Mouse (Mus musculus) limb, embryonic 11.5 days (tissue): ENCODE results near the gene Unc5cl. TPM values are rescaled to one million over a fixed set of nuclear protein-coding genes. Genes with fewer than 3 reads are reported as not detected.

Source experiments
- ATAC-seq: fragments of 200-750 bp; cut with Nextera tagmentation; 2 replicates; pipeline ENCODE4 v1.8.0; 2017; ENCODE audit warnings: low read depth; ENCODE audit not compliant: insufficient number of reproducible peaks, low FRiP score, low TSS enrichment
- DNase-seq: peaks from one replicate; pipeline ENCODE4 v3.0.0-alpha.2; 2015; ENCODE audit warnings: low spot score
- H3K27ac ChIP-seq: fragments of 300-500 bp; sonication (generic); replicated peaks from 2 replicates; pipeline ENCODE4 v1.5.1; 2014; ENCODE audit warnings: low read depth, mild to moderate bottlenecking, low read length
- H3K27me3 ChIP-seq: fragments of 300-500 bp; sonication (generic); 2 replicates; pipeline ENCODE4 v1.6.1; 2014; ENCODE audit warnings: mild to moderate bottlenecking, low read length, mixed read lengths; ENCODE audit not compliant: control insufficient read depth, insufficient read depth
- H3K36me3 ChIP-seq: fragments of 300-500 bp; sonication (generic); 2 replicates; pipeline ENCODE4 v1.6.1; 2014; ENCODE audit warnings: mild to moderate bottlenecking, low read length, moderate library complexity, mixed read lengths; ENCODE audit not compliant: control insufficient read depth, insufficient read depth
- H3K4me1 ChIP-seq: fragments of 300-500 bp; sonication (generic); 2 replicates; pipeline ENCODE4 v1.6.1; 2014; ENCODE audit warnings: low read length, mixed read lengths; ENCODE audit not compliant: control insufficient read depth, insufficient read depth
- H3K4me2 ChIP-seq: fragments of 300-500 bp; sonication (generic); 2 replicates; pipeline ENCODE4 v1.6.1; 2014; ENCODE audit warnings: low read depth, mild to moderate bottlenecking, moderate library complexity; ENCODE audit not compliant: severe bottlenecking
- H3K4me3 ChIP-seq: fragments of 300-500 bp; sonication (generic); 2 replicates; pipeline ENCODE4 v1.5.1; 2014; ENCODE audit warnings: low read depth, low read length
- H3K9ac ChIP-seq: fragments of 300-500 bp; sonication (generic); 2 replicates; pipeline ENCODE4 v1.6.1; 2014; ENCODE audit warnings: mild to moderate bottlenecking, low read length
- H3K9me3 ChIP-seq: fragments of 300-500 bp; sonication (generic); 2 replicates; pipeline ENCODE4 v1.6.1; 2016; ENCODE audit warnings: low read length; ENCODE audit not compliant: control insufficient read depth
- WGBS: fragments of 180-500 bp; shearing (Covaris S2); extraction: QIAGEN DNeasy Blood & Tissue Kit; methylation state at CpG from one replicate; pipeline ENCODE4 v1.1.7; 2014; 5-methylcytosine and 5-hydroxymethylcytosine counted together
- polyA plus RNA-seq: library from polyadenylated mRNA; unstranded; fragments of >200 nt; fragmentation: Nextera tagmentation; extraction: Ambion mirVana; gene quantifications from 2 replicates; pipeline ENCODE4 v1.2.1, GENCODE M21; 2014

The Unc5cl gene
- polyA plus RNA-seq, 1 experiment from 2014 or later = 0.33 TPM

GRCm38 (mm10) chr17:48493582-48493981, 38.9 kb downstream of the Unc5cl start:
- DNase-seq (no peak), ATAC-seq (no peak)
- H3K4me3 ChIP-seq = no peak overlapping the region
- no peak overlapping the region for H3K27ac ChIP-seq
- 36% methylated on average over 7 of the region's 7 CpGs for WGBS
- H3K4me2 ChIP-seq = no peak overlapping the region
- H3K36me3 ChIP-seq = no peaks in the 10 kb centered on the region
- no peak overlapping the region for H3K9ac ChIP-seq
- no peaks in the 10 kb centered on the region for H3K9me3 ChIP-seq
- no peaks in the 10 kb centered on the region for H3K27me3 ChIP-seq
- no peaks in the 10 kb centered on the region for H3K4me1 ChIP-seq

- 57% methylated on average over 8 of the region's 8 CpGs for WGBS
- Histone ChIP-seq H3K4me1 (no peaks in the 10 kb centered on the region), H3K4me3 (no peak overlapping the region), H3K36me3 (no peaks in the 10 kb centered on the region), H3K4me2 (no peak overlapping the region), H3K9me3 (no peaks in the 10 kb centered on the region), H3K9ac (no peak overlapping the region), H3K27me3 (no peaks in the 10 kb centered on the region), H3K27ac (no peak overlapping the region)
- DNase-seq = peak; percentile 26
- no peak for ATAC-seq
These were observed 39.3 kb downstream of the Unc5cl start for GRCm38 (mm10) chr17:48493986-48494385.

- WGBS = 80% methylated on average over 3 of the region's 3 CpGs
- Histone ChIP-seq H3K27me3 (no peaks in the 10 kb centered on the region), H3K4me1 (no peaks in the 10 kb centered on the region), H3K9me3 (no peaks in the 10 kb centered on the region), H3K9ac (no peak overlapping the region), H3K36me3 (no peaks in the 10 kb centered on the region), H3K4me3 (no peak overlapping the region), H3K27ac (no peak overlapping the region), H3K4me2 (no peak overlapping the region)
- ATAC-seq (no peak), DNase-seq (no peak)
These were observed 43.3 kb downstream of the Unc5cl start for GRCm38 (mm10) chr17:48497986-48498385.

- Histone ChIP-seq H3K4me3 (no peak overlapping the region), H3K9me3 (no peaks in the 10 kb centered on the region), H3K9ac (no peak overlapping the region), H3K4me1 (no peaks in the 10 kb centered on the region), H3K4me2 (no peak overlapping the region), H3K27ac (no peak overlapping the region), H3K36me3 (no peaks in the 10 kb centered on the region), H3K27me3 (no peaks in the 10 kb centered on the region)
- 80% methylated on average over 7 of the region's 7 CpGs for WGBS
- ATAC-seq = no peak
- DNase-seq = no peak
These were observed 46.2 kb downstream of the Unc5cl start for GRCm38 (mm10) chr17:48500846-48501445.

GRCm38 (mm10) chr17:48505006-48505405, 50.3 kb downstream of the Unc5cl start:
- DNase-seq = no peak
- ATAC-seq = no peak

GRCm38 (mm10) chr17:48506986-48507385, 52.3 kb downstream of the Unc5cl start:
- no peaks in the 10 kb centered on the region for H3K4me1 ChIP-seq
- ATAC-seq (no peak), DNase-seq (no peak)
- H3K9me3 ChIP-seq = no peaks in the 10 kb centered on the region
- 78% methylated on average over 4 of the region's 4 CpGs for WGBS
- no peak overlapping the region for H3K27ac ChIP-seq
- no peaks in the 10 kb centered on the region for H3K36me3 ChIP-seq
- no peak overlapping the region for H3K4me3 ChIP-seq
- no peak overlapping the region for H3K4me2 ChIP-seq
- no peak overlapping the region for H3K9ac ChIP-seq
- no peaks in the 10 kb centered on the region for H3K27me3 ChIP-seq

More at GRCm38 (mm10) chr17:48505006-48505405, 50.3 kb downstream of the Unc5cl start:
- H3K27ac ChIP-seq = no peak overlapping the region
- H3K36me3 ChIP-seq = no peaks in the 10 kb centered on the region
- no peak overlapping the region for H3K4me2 ChIP-seq
- no peaks in the 10 kb centered on the region for H3K4me1 ChIP-seq
- no peak overlapping the region for H3K9ac ChIP-seq
- no peak overlapping the region for H3K4me3 ChIP-seq
- no peaks in the 10 kb centered on the region for H3K9me3 ChIP-seq
- WGBS = 26% methylated on average over 3 of the region's 3 CpGs
- H3K27me3 ChIP-seq = no peaks in the 10 kb centered on the region

- peaks cover 3% of the 10 kb centered on the region; the same call in 1 of the 2 replicates for H3K4me1 ChIP-seq
- no peak overlapping the region for H3K4me2 ChIP-seq
- DNase-seq = no peak
- H3K36me3 ChIP-seq = no peaks in the 10 kb centered on the region
- H3K9me3 ChIP-seq = no peaks in the 10 kb centered on the region
- no peak overlapping the region for H3K27ac ChIP-seq
- H3K27me3 ChIP-seq = no peaks in the 10 kb centered on the region
- 71% methylated on average over 4 of the region's 4 CpGs for WGBS
- no peak overlapping the region for H3K4me3 ChIP-seq
- ATAC-seq = no peak
- H3K9ac ChIP-seq = no peak overlapping the region
These were observed 54.9 kb downstream of the Unc5cl start for GRCm38 (mm10) chr17:48509596-48509995.

- no peak overlapping the region for H3K27ac ChIP-seq
- H3K36me3 ChIP-seq = no peaks in the 10 kb centered on the region
- H3K9ac ChIP-seq = no peak overlapping the region
- H3K27me3 ChIP-seq = no peaks in the 10 kb centered on the region
- no peak overlapping the region for H3K4me3 ChIP-seq
- H3K4me2 ChIP-seq = no peak overlapping the region
- peaks cover 3% of the 10 kb centered on the region; the same call in 1 of the 2 replicates for H3K4me1 ChIP-seq
- no peak for DNase-seq
- ATAC-seq = 0 out of 2 replicates have a peak, but pooled peaks have one; percentile 31
- H3K9me3 ChIP-seq = no peaks in the 10 kb centered on the region
- WGBS = 43% methylated on average over 18 of the region's 18 CpGs
These were observed 58.0 kb downstream of the Unc5cl start for GRCm38 (mm10) chr17:48512614-48513281.
